Mouse (Mus musculus): Measurements from ENCODE around the gene Efcab10.

- TF ChIP-seq CTCF (IDR thresholded peaks at IDR 0.05; ENCODE audit: borderline replicate concordance, insufficient read depth, low read depth, low read length), result no peak
- TF ChIP-seq POLR2A (IDR thresholded peaks at IDR 0.05; ENCODE audit: borderline replicate concordance, insufficient read depth, low read length), result no peak
Observed at GRCm38 (mm10) chr12:33360729-33361128, 33.9 kb upstream of the Efcab10 start.

All from cerebellum, adult 2 months (tissue).